Mouse (Mus musculus): ENCODE results near the gene Zscan21.
"Not testable (repeated sequence)": the region's sequence is repeated elsewhere in the genome, so short reads cannot be mapped to it uniquely, and the experiment has no call there.

Gene Zscan21

GRCm38 (mm10) chr5:138116255-138117198, at the start of gene Zscan21:
Zscan21 (plus strand) TSS chr5:138116903.
- DNase-seq (ENCODE audit: low spot score in 2 of 2): peak; percentile 70 to 81

- no peak for DNase-seq (ENCODE audit: low spot score in 2 of 2)
These were observed 42.9 kb upstream of the Zscan21 start for GRCm38 (mm10) chr5:138073803-138074202.

GRCm38 (mm10) chr5:138075684-138076083, 41.0 kb upstream of the Zscan21 start:
- DNase-seq (ENCODE audit: low spot score in 2 of 2): no peak

- DNase-seq (ENCODE audit: low spot score in 2 of 2): no peak
These were observed 40.6 kb upstream of the Zscan21 start for GRCm38 (mm10) chr5:138076148-138076547.

GRCm38 (mm10) chr5:138080456-138080855, 36.2 kb upstream of the Zscan21 start:
- DNase-seq (ENCODE audit: low spot score in 2 of 2): no peak

- DNase-seq (ENCODE audit: low spot score in 2 of 2): no peak
These were observed 35.3 kb upstream of the Zscan21 start for GRCm38 (mm10) chr5:138081446-138081845.

GRCm38 (mm10) chr5:138083318-138083900, 33.3 kb upstream of the Zscan21 start:
- no peak for DNase-seq (ENCODE audit: low spot score in 2 of 2)

GRCm38 (mm10) chr5:138083936-138084335, 32.8 kb upstream of the Zscan21 start:
- DNase-seq (ENCODE audit: low spot score in 2 of 2): no peak

- DNase-seq (ENCODE audit: low spot score in 2 of 2): no peak
These were observed 32.2 kb upstream of the Zscan21 start for GRCm38 (mm10) chr5:138084507-138084906.

- DNase-seq (ENCODE audit: low spot score in 2 of 2): peak; percentile 46 to 55
These were observed 31.7 kb upstream of the Zscan21 start, which contains the start of gene Zkscan1 for GRCm38 (mm10) chr5:138084996-138085395. Zkscan1 (plus strand) TSS chr5:138085084.

- DNase-seq (ENCODE audit: low spot score in 2 of 2): no peak
These were observed 31.2 kb upstream of the Zscan21 start for GRCm38 (mm10) chr5:138085421-138085911.

GRCm38 (mm10) chr5:138086842-138087241, 29.9 kb upstream of the Zscan21 start:
- no peak for DNase-seq (ENCODE audit: low spot score in 2 of 2)

- DNase-seq (ENCODE audit: low spot score in 2 of 2): no peak
These were observed 28.3 kb upstream of the Zscan21 start for GRCm38 (mm10) chr5:138088366-138088765.

GRCm38 (mm10) chr5:138089108-138089551, 27.6 kb upstream of the Zscan21 start:
- DNase-seq (ENCODE audit: low spot score in 2 of 2): no peak

- DNase-seq (ENCODE audit: low spot score in 2 of 2): no peak
These were observed 26.4 kb upstream of the Zscan21 start for GRCm38 (mm10) chr5:138090271-138090670.

- DNase-seq (ENCODE audit: low spot score in 2 of 2): no peak
These were observed 26.0 kb upstream of the Zscan21 start for GRCm38 (mm10) chr5:138090737-138091136.

GRCm38 (mm10) chr5:138092771-138093170, 23.9 kb upstream of the Zscan21 start:
- no peak for DNase-seq (ENCODE audit: low spot score in 2 of 2)

- no peak for DNase-seq (ENCODE audit: low spot score in 2 of 2)
These were observed 22.2 kb upstream of the Zscan21 start for GRCm38 (mm10) chr5:138094474-138094873.

GRCm38 (mm10) chr5:138104976-138105375, 11.7 kb upstream of the Zscan21 start:
- DNase-seq (ENCODE audit: low spot score in 2 of 2): no peak

GRCm38 (mm10) chr5:138107130-138107529, 9.6 kb upstream of the Zscan21 start:
- DNase-seq (ENCODE audit: low spot score in 2 of 2): no peak

GRCm38 (mm10) chr5:138109847-138110396, 6.8 kb upstream of the Zscan21 start:
- not testable (repeated sequence) for DNase-seq (ENCODE audit: low spot score in 2 of 2)

Measured in spleen, postnatal 14 days (tissue).